Mouse (Mus musculus) embryonic fibroblast, embryonic 13.5 days (primary cell): ENCODE measurements at regions not wholly inside any gene's neighbourhood (a gene's known extent, or its start where the extent isn't known, plus 50 kb on each side); places are given as distances from the start of the nearest gene placed in this dataset.

Experiments
- H3K27ac ChIP-seq: 2 replicates; pipeline ENCODE4 v1.5.1; 2012; ENCODE audit warnings: low read length, control low read depth, inconsistent platforms; ENCODE audit not compliant: insufficient read depth
- H3K4me1 ChIP-seq: 2 replicates; pipeline ENCODE4 v1.6.1; 2011; ENCODE audit warnings: low read length; ENCODE audit not compliant: control insufficient read depth, insufficient read depth
- H3K4me3 ChIP-seq: 2 replicates; pipeline ENCODE4 v1.5.1; 2011; ENCODE audit warnings: mild to moderate bottlenecking, control low read depth, low read length; ENCODE audit not compliant: insufficient read depth
- CTCF ChIP-seq: IDR thresholded peaks from 2 replicates; pipeline ENCODE4 v1.5.1; 2011; ENCODE audit warnings: mild to moderate bottlenecking, control low read depth, low read length, moderate library complexity, borderline replicate concordance; ENCODE audit not compliant: insufficient read depth
- POLR2A ChIP-seq: IDR thresholded peaks from 2 replicates; pipeline ENCODE4 v1.6.1; 2011; ENCODE audit warnings: low read depth, mild to moderate bottlenecking, control low read depth, low read length, moderate library complexity

- peak overlapping the region; percentile 12; the same call in 1 of the 2 replicates for H3K27ac ChIP-seq
- H3K4me3 ChIP-seq: no peak overlapping the region
- TF ChIP-seq POLR2A: no peak
- TF ChIP-seq CTCF: no peak
- H3K4me1 ChIP-seq: peaks cover 2% of the 10 kb centered on the region; the same call in 1 of the 2 replicates
Measured at GRCm38 (mm10) chr2:148206633-148207032, 159.9 kb upstream of the Foxa2 start.

DNA sequence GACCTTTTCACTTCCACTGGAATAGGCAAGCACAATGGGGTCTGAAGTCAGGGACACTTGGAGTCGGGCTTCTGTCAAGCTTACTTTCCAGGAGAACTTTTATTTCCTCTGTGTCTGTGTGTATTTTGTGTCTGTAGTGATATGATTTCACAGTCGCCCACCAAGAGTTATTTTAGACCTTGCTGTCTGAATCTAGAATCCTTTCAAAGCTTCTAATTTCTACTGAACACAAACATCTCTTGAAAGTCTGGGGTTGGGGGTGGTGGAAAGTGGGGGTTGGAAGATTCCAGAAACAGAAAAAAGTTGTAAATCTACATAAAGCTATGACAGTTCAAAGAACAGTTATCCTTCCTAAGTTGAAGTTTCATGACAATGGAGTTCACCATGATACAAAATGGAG is 164.0 kb upstream of the Foxa2 start:
- no peak overlapping the region for H3K27ac ChIP-seq
- TF ChIP-seq POLR2A (no peak), CTCF (no peak)
- no peak overlapping the region for H3K4me3 ChIP-seq
- H3K4me1 ChIP-seq: peaks cover 2% of the 10 kb centered on the region; the same call in 1 of the 2 replicates

- TF ChIP-seq CTCF: no peak
- Histone ChIP-seq H3K4me1 (no peaks in the 10 kb centered on the region), H3K27ac (no peak overlapping the region), H3K4me3 (no peak overlapping the region)
Measured at GRCm38 (mm10) chr2:148217136-148217535, 170.4 kb upstream of the Foxa2 start.

GRCm38 (mm10) chr2:148233691-148234300 is 161.3 kb upstream of the Sstr4 start:
- TF ChIP-seq POLR2A: no peak
- no peak for TF ChIP-seq CTCF
- H3K27ac ChIP-seq: no peak overlapping the region
- no peak overlapping the region for H3K4me3 ChIP-seq
- no peaks in the 10 kb centered on the region for H3K4me1 ChIP-seq

GRCm38 (mm10) chr2:148237121-148237520 is 158.0 kb upstream of the Sstr4 start:
- H3K27ac ChIP-seq: no peak overlapping the region
- H3K4me1 ChIP-seq: no peaks in the 10 kb centered on the region
- H3K4me3 ChIP-seq: no peak overlapping the region
- TF ChIP-seq POLR2A (no peak), CTCF (no peak)

DNA sequence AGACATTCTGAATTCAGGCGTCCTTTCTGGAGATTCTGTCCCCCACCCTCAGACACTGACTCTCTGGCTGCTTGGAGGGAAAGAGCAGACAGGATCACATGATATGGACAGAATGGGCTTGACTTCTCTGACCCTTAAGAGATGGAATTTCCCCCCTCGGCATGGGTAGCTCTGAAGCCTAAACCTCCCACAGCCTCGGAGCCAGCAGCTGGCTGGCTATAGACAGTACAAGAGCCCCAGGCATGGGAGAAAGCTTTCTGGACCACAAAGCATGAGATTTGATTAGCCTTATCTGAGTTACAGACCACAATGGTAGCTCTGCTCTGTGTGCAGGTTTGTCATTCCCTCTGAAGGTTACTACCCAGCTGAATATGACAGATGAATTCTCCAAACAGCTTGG is 156.1 kb upstream of the Sstr4 start:
- Histone ChIP-seq H3K27ac (no peak overlapping the region), H3K4me1 (no peaks in the 10 kb centered on the region), H3K4me3 (no peak overlapping the region)
- TF ChIP-seq POLR2A: no peak
- no peak for TF ChIP-seq CTCF

DNA sequence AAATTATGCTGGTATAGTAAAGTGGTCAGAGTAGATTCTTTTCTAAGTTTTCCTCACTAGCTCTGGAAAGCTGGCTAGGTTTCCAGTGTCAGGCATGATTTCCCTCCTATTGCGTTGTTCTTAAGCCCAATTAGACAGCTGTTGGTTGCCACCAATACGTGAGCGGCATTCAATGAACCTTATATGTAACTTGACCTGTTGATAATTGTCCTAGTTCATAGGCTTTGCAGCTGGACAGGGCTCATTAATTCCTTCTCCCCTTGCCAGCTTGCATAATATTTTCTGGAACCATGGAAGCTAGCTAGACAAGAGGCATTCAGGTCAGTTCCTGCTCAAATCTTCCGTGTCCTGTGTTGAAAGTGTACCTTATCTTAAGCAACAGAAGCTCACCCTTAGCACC is 152.9 kb upstream of the Sstr4 start:
- H3K4me1 ChIP-seq: no peaks in the 10 kb centered on the region
- no peak overlapping the region for H3K27ac ChIP-seq
- TF ChIP-seq CTCF (no peak), POLR2A (no peak)
- H3K4me3 ChIP-seq: no peak overlapping the region

- no peak overlapping the region for H3K27ac ChIP-seq
- H3K4me3 ChIP-seq: no peak overlapping the region
- TF ChIP-seq CTCF: no peak
- TF ChIP-seq POLR2A: no peak
- H3K4me1 ChIP-seq: no peaks in the 10 kb centered on the region
Measured at GRCm38 (mm10) chr2:148245575-148245974, 149.6 kb upstream of the Sstr4 start.

DNA sequence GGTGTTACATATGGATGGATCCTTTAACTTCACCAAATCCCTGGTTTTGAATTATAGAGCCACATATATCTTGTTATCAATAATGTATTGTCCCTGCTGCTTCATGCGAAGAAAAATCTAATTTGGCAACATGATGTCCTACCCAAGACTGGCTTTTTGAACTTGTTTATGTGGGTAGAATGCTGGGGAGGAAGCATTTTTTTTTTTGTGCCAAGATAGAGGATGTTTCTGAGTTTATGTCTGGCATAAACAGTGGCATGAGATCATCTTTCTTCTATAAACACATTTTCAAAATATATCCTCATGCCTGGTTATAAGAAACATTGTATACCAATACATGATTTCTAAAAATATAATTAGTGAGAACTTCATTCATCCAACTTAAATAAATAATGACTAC is 144.2 kb upstream of the Sstr4 start:
- no peak for TF ChIP-seq POLR2A
- no peak for TF ChIP-seq CTCF
- Histone ChIP-seq H3K4me1 (no peaks in the 10 kb centered on the region), H3K4me3 (no peak overlapping the region), H3K27ac (no peak overlapping the region)

DNA sequence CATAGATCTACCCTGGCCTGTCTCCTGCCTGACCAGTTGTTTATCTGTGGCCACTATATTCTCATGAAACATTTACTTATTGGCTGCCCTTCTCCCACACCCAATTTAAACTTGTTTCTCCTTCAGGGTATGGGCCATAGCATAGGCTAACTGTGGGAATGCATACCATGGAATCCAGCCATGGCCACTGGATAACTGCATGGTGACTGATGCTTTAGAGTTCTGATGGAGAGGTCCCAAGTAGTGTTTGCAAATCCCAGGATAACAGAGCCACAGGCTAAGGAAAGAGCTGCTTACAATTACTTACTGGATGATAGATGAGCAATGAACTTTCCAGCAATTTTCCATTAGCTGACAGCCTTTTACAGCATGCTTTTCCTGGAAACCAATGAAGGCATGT is 139.5 kb upstream of the Sstr4 start:
- H3K4me1 ChIP-seq: no peaks in the 10 kb centered on the region
- no peak overlapping the region for H3K27ac ChIP-seq
- H3K4me3 ChIP-seq: no peak overlapping the region
- TF ChIP-seq CTCF (no peak), POLR2A (no peak)

GRCm38 (mm10) chr2:148264111-148264730 is 130.9 kb upstream of the Sstr4 start:
- Histone ChIP-seq H3K4me1 (no peaks in the 10 kb centered on the region), H3K4me3 (no peak overlapping the region), H3K27ac (no peak overlapping the region)
- TF ChIP-seq CTCF (no peak), POLR2A (no peak)
